In genomic region chr8:92329273-92329672, GRCm38 (mm10) we compare ENCODE assay signal across 22 mouse cellular contexts. TPM values are rescaled to one million over a fixed set of nuclear protein-coding genes. Genes with fewer than 3 reads are reported as not detected.
DNase-seq lines count a peak whose midpoint lies in the region; ATAC-seq lines count a peak whose summit lies in the region.
"Had no signal": no experiment of that assay in that cellular context is flagged by ENCODE, and none has a peak within 500 bp of the region (broad histone marks: within the 10 kb centered on the region; RNA-seq: fewer than 3 reads in every experiment).

No protein-coding gene starts in this region.

- H3K4me1 ChIP-seq in heart, embryonic 11.5 days (ENCODE audit: control insufficient read depth, insufficient read depth, low read length) = peaks cover 7% of the 10 kb centered on the region
- H3K4me1 ChIP-seq: intestine, embryonic 15.5 days; kidney, embryonic 15.5 days; liver, embryonic 13.5 days; neural tube, embryonic 13.5 days had no signal

- 85% methylated on average over 4 of the region's 4 CpGs for WGBS in heart, embryonic 11.5 days (ENCODE audit: insufficient replicate concordance)

- H3K4me2 ChIP-seq in heart, embryonic 11.5 days = no peak overlapping the region
- H3K4me2 ChIP-seq: hindbrain, embryonic 14.5 days; intestine, embryonic 15.5 days; kidney, embryonic 15.5 days; liver, embryonic 13.5 days; lung, embryonic 14.5 days; neural tube, embryonic 13.5 days had no signal

- no peak for ATAC-seq in heart, embryonic 11.5 days (replicated peaks; ENCODE audit: insufficient number of reproducible peaks, low FRiP score, low TSS enrichment)
- ATAC-seq in inflammation-experienced regulatory T-cells, adult 6 months = peak; percentile 92
- ATAC-seq: forebrain, embryonic 14.5 days; intestine, embryonic 15.5 days had no signal

- H3K4me3 ChIP-seq in heart, embryonic 11.5 days (ENCODE audit: low read depth, low read length) = no peak overlapping the region
- H3K4me3 ChIP-seq: intestine, embryonic 15.5 days; kidney, embryonic 15.5 days; liver, embryonic 13.5 days; neural tube, embryonic 13.5 days had no signal

- H3K27ac ChIP-seq in heart, embryonic 11.5 days (ENCODE audit: low read depth, low read length) = no peak overlapping the region
- H3K27ac ChIP-seq: hindbrain, embryonic 14.5 days; intestine, embryonic 15.5 days; kidney, embryonic 15.5 days; liver, embryonic 13.5 days; neural tube, embryonic 13.5 days had no signal

- DNase-seq in heart, adult 11 months = peak; percentile 53
- DNase-seq in thymus, postnatal 0 days (ENCODE audit: low spot score) = peak; percentile 57
- DNase-seq in right cerebral cortex, postnatal 4 days = no peak
- no peak for DNase-seq in ovary, postnatal 36 days (ENCODE audit: low spot score)
- no peak for DNase-seq in natural killer cell, adult 2 months (ENCODE audit: low spot score in 2 of 2)
- DNase-seq: adrenal gland, postnatal 10 days; cerebellum, adult 18-20 months; cerebellum, postnatal 25 days; heart, adult 18-20 months; kidney, postnatal 4 days; liver, embryonic 13.5 days; lung, embryonic 14.5 days; midbrain, embryonic 14.5 days had no signal

- no peaks in the 10 kb centered on the region for H3K9me3 ChIP-seq in heart, embryonic 11.5 days (replicated peaks; ENCODE audit: control insufficient read depth, low read length)
- H3K9me3 ChIP-seq: G1E; intestine, embryonic 15.5 days; kidney, embryonic 15.5 days; liver, embryonic 13.5 days; neural tube, embryonic 13.5 days had no signal

- H3K9ac ChIP-seq in heart, embryonic 11.5 days (ENCODE audit: low read depth, low read length) = no peak overlapping the region
- H3K9ac ChIP-seq: hindbrain, embryonic 14.5 days; intestine, embryonic 15.5 days; kidney, embryonic 15.5 days; liver, embryonic 13.5 days; lung, embryonic 14.5 days; neural tube, embryonic 13.5 days had no signal

- 0 out of 2 replicates have a peak, but pooled peaks cover 5% of the 10 kb centered on the region for H3K27me3 ChIP-seq in heart, embryonic 11.5 days (ENCODE audit: control insufficient read depth, insufficient read depth, low read length)
- H3K27me3 ChIP-seq: CH12.LX; intestine, embryonic 15.5 days; kidney, embryonic 15.5 days; liver, embryonic 13.5 days; neural tube, embryonic 13.5 days had no signal

- peaks cover 3% of the 10 kb centered on the region; the same call in 1 of the 2 replicates for H3K36me3 ChIP-seq in heart, embryonic 11.5 days (ENCODE audit: control insufficient read depth, insufficient read depth, low read length)
- H3K36me3 ChIP-seq: intestine, embryonic 15.5 days; kidney, embryonic 15.5 days had no signal

RNA-seq across cellular contexts. Expression of gene Irx5, which starts 28.2 kb away (rescaled TPM):
- 11.2 TPM in 2 replicates for polyA plus RNA-seq in heart, embryonic 11.5 days (2014; fragmentation: Nextera tagmentation; extraction: Ambion mirVana)
- not detected for polyA plus RNA-seq in inflammation-experienced regulatory T-cells, adult 6 months (2017; shearing (Covaris generic))
- polyA plus RNA-seq in thymus, postnatal 0 days (2015; fragmentation: Nextera tagmentation; extraction: Ambion mirVana) = 0.12 TPM in 1 of 2 replicates, not detected in the other

Comparison
In these comparisons a context has a peak if more than half of its experiments do, and no peak if none do; other contexts are left out.
1. DNase-seq: peak in heart, adult 11 months (single experiment) and thymus, postnatal 0 days (single experiment); none in right cerebral cortex, postnatal 4 days (single experiment), ovary, postnatal 36 days (single experiment) and natural killer cell, adult 2 months (0 of 2).
2. RNA of gene Irx5, which starts 28.2 kb away (polyA plus RNA-seq): 11.2 TPM in heart, embryonic 11.5 days; 0.12 TPM in thymus, postnatal 0 days and not detected in inflammation-experienced regulatory T-cells, adult 6 months; every median in the first group is over 10 times any median in the second.